Mouse (Mus musculus): ENCODE measurements at regions not wholly inside any gene's neighbourhood (a gene's known extent, or its start where the extent isn't known, plus 50 kb on each side); places are given as distances from the start of the nearest gene placed in this dataset.

DNA sequence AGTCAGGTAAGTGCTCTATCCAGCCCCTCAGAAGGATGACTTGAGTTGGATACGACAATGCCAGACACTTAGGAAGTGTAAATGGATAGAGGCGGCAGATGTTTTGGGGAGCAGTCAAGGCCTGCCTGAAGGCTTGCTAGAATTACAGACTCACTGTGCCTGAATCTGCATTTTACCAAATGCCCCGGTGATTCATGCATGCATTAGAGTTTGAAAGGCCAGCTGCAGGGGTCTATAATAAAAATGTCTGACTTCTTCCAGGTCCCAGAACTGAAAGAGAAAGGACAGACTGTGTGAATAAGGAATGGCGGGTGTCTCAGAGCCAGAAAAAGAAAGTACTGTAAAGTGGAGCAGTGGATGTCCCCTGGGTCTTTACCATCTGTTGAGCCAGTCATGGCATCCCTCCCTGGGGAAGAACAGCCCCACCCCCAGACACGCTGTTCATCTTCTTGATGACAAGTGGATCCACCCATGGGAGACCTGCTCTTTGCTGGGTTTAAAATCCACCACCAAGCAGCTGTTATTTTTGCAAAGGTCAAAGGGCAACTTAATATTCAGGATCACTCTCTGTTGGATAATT lies 140.6 kb upstream of the Stt3b start:
- Histone ChIP-seq H3K36me3 (ENCODE audit: control insufficient read depth, insufficient read depth) (no peaks in the 10 kb centered on the region), H3K79me2 (ENCODE audit: control insufficient read depth, insufficient read depth) (no peaks in the 10 kb centered on the region)

DNA sequence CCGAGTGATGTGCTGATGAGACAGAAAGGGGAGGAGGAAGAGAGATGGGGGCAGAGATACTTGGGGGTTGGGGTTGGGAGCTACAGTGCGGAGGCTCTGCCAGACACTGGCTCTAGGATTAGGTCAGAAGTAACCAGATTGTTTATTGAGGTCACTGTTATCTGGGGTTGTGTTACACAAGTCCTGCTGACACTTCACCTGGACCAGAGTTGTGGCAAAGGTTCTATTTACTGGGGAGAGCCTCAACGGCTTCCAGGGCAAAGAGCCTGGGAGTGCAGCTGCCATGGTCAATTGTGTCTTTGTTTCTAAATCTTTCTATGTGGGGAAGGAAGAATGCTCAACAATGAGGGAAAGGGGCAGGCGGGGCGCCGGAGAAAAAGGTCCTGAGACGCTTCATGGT lies 144.6 kb upstream of the Stt3b start:
- Histone ChIP-seq H3K27me3 (ENCODE audit: control insufficient read depth, insufficient read depth, insufficient read length) (no peaks in the 10 kb centered on the region), H3K4me2 (ENCODE audit: low read depth) (no peak overlapping the region), H3K4me3 (no peak overlapping the region), H3K36me3 (ENCODE audit: control insufficient read depth, insufficient read depth) (no peaks in the 10 kb centered on the region), H3ac (ENCODE audit: control insufficient read depth, insufficient read length) (no peak overlapping the region), H3K79me2 (ENCODE audit: control insufficient read depth, insufficient read depth) (no peaks in the 10 kb centered on the region)
- no peak for TF ChIP-seq E2F4 (IDR thresholded peaks at IDR 0.05; ENCODE audit: insufficient read depth)
- no peak for TF ChIP-seq SRF (IDR thresholded peaks at IDR 0.05; ENCODE audit: control insufficient read depth, insufficient read length, low read depth)
- TF ChIP-seq CEBPB (IDR thresholded peaks at IDR 0.05; ENCODE audit: insufficient read depth, poor library complexity, severe bottlenecking): no peak
- no peak for TF ChIP-seq REST (IDR thresholded peaks at IDR 0.05; ENCODE audit: insufficient read depth, insufficient read length)
- no peak for TF ChIP-seq MAX (IDR thresholded peaks at IDR 0.05; ENCODE audit: low read depth)
- no peak for TF ChIP-seq TCF12 (IDR thresholded peaks at IDR 0.05; ENCODE audit: insufficient read depth, poor library complexity, severe bottlenecking)
- TF ChIP-seq USF1 (IDR thresholded peaks at IDR 0.05; ENCODE audit: low read depth): no peak
- TF ChIP-seq MYOD1 (IDR thresholded peaks at IDR 0.05; ENCODE audit: control insufficient read depth in 1 of 3, insufficient read length in 2 of 3, low read depth in 2 of 3): no peak
- no peak for TF ChIP-seq POLR2AphosphoS2 (IDR thresholded peaks at IDR 0.05; ENCODE audit: insufficient read length, low read depth)
- TF ChIP-seq TCF3 (IDR thresholded peaks at IDR 0.05; ENCODE audit: insufficient read length, low read depth): no peak
- TF ChIP-seq MYOG (IDR thresholded peaks at IDR 0.05; ENCODE audit: control insufficient read depth in 1 of 3, insufficient read depth in 1 of 3, insufficient read length in 2 of 3, low read depth in 2 of 3): no peak
- no peak for TF ChIP-seq POLR2A (IDR thresholded peaks at IDR 0.05; ENCODE audit: insufficient read length, low read depth)

More for the DNA sequence above, 140.6 kb upstream of the Stt3b start:
- H3K4me3 ChIP-seq: no peak overlapping the region
- no peak overlapping the region for H3K4me2 ChIP-seq (ENCODE audit: low read depth)
- no peak overlapping the region for H3ac ChIP-seq (ENCODE audit: control insufficient read depth, insufficient read length)
- TF ChIP-seq MYOD1 (IDR thresholded peaks at IDR 0.05; ENCODE audit: control insufficient read depth in 1 of 3, insufficient read length in 2 of 3, low read depth in 2 of 3): no peak
- TF ChIP-seq POLR2AphosphoS2 (IDR thresholded peaks at IDR 0.05; ENCODE audit: insufficient read length, low read depth): no peak
- no peak for TF ChIP-seq E2F4 (IDR thresholded peaks at IDR 0.05; ENCODE audit: insufficient read depth)
- TF ChIP-seq TCF12 (IDR thresholded peaks at IDR 0.05; ENCODE audit: insufficient read depth, poor library complexity, severe bottlenecking): no peak
- no peak for TF ChIP-seq MYOG (IDR thresholded peaks at IDR 0.05; ENCODE audit: control insufficient read depth in 1 of 3, insufficient read depth in 1 of 3, insufficient read length in 2 of 3, low read depth in 2 of 3)
- TF ChIP-seq REST (IDR thresholded peaks at IDR 0.05; ENCODE audit: insufficient read depth, insufficient read length): no peak
- no peak for TF ChIP-seq MAX (IDR thresholded peaks at IDR 0.05; ENCODE audit: low read depth)
- TF ChIP-seq POLR2A (IDR thresholded peaks at IDR 0.05; ENCODE audit: insufficient read length, low read depth): no peak
- no peak for TF ChIP-seq CEBPB (IDR thresholded peaks at IDR 0.05; ENCODE audit: insufficient read depth, poor library complexity, severe bottlenecking)
- no peak for TF ChIP-seq TCF3 (IDR thresholded peaks at IDR 0.05; ENCODE audit: insufficient read length, low read depth)
- no peak for TF ChIP-seq SRF (IDR thresholded peaks at IDR 0.05; ENCODE audit: control insufficient read depth, insufficient read length, low read depth)
- no peak for TF ChIP-seq USF1 (IDR thresholded peaks at IDR 0.05; ENCODE audit: low read depth)
- no peaks in the 10 kb centered on the region for H3K27me3 ChIP-seq (ENCODE audit: control insufficient read depth, insufficient read depth, insufficient read length)

- Histone ChIP-seq H3K36me3 (ENCODE audit: control insufficient read depth, insufficient read depth) (no peaks in the 10 kb centered on the region), H3K4me3 (no peak overlapping the region), H3ac (ENCODE audit: control insufficient read depth, insufficient read length) (no peak overlapping the region), H3K79me2 (ENCODE audit: control insufficient read depth, insufficient read depth) (no peaks in the 10 kb centered on the region), H3K27me3 (ENCODE audit: control insufficient read depth, insufficient read depth, insufficient read length) (no peaks in the 10 kb centered on the region), H3K4me2 (ENCODE audit: low read depth) (no peak overlapping the region)
- TF ChIP-seq TCF12 (IDR thresholded peaks at IDR 0.05; ENCODE audit: insufficient read depth, poor library complexity, severe bottlenecking) (no peak), USF1 (IDR thresholded peaks at IDR 0.05; ENCODE audit: low read depth) (no peak), POLR2AphosphoS2 (IDR thresholded peaks at IDR 0.05; ENCODE audit: insufficient read length, low read depth) (no peak), MYOG (IDR thresholded peaks at IDR 0.05; ENCODE audit: control insufficient read depth in 1 of 3, insufficient read depth in 1 of 3, insufficient read length in 2 of 3, low read depth in 2 of 3) (no peak), CEBPB (IDR thresholded peaks at IDR 0.05; ENCODE audit: insufficient read depth, poor library complexity, severe bottlenecking) (no peak), MYOD1 (IDR thresholded peaks at IDR 0.05; ENCODE audit: control insufficient read depth in 1 of 3, insufficient read length in 2 of 3, low read depth in 2 of 3) (no peak), MAX (IDR thresholded peaks at IDR 0.05; ENCODE audit: low read depth) (no peak), POLR2A (IDR thresholded peaks at IDR 0.05; ENCODE audit: insufficient read length, low read depth) (no peak), E2F4 (IDR thresholded peaks at IDR 0.05; ENCODE audit: insufficient read depth) (no peak), TCF3 (IDR thresholded peaks at IDR 0.05; ENCODE audit: insufficient read length, low read depth) (no peak)
Measured at GRCm38 (mm10) chr9:115456121-115456520, 145.9 kb upstream of the Stt3b start.

DNA sequence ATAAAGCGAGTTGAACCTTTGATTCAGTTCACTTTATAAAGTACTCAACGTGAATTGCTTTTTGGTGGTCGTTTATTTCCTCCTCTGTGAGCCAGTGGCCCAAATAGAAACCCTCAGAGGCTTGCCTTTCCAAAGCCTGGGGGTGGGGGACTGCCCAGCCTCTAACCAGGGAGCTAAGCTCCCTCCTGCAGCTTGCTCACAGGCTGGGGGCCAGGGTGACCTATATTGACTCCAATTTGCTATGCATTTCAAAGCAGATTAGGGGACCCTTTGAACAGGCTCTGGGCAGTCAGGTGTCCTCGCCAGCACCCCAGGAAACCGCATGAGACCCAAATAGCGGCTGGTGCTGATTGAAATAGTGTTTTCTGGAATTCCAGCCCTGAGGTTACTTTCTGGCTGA lies 146.4 kb upstream of the Stt3b start:
- Histone ChIP-seq H3K36me3 (ENCODE audit: control insufficient read depth, insufficient read depth) (no peaks in the 10 kb centered on the region), H3ac (ENCODE audit: control insufficient read depth, insufficient read length) (no peak overlapping the region), H3K79me2 (ENCODE audit: control insufficient read depth, insufficient read depth) (no peaks in the 10 kb centered on the region), H3K4me3 (no peak overlapping the region), H3K4me2 (ENCODE audit: low read depth) (no peak overlapping the region), H3K27me3 (ENCODE audit: control insufficient read depth, insufficient read depth, insufficient read length) (no peaks in the 10 kb centered on the region)
- TF ChIP-seq TCF12 (IDR thresholded peaks at IDR 0.05; ENCODE audit: insufficient read depth, poor library complexity, severe bottlenecking) (no peak), MAX (IDR thresholded peaks at IDR 0.05; ENCODE audit: low read depth) (no peak), TCF3 (IDR thresholded peaks at IDR 0.05; ENCODE audit: insufficient read length, low read depth) (no peak), MYOD1 (IDR thresholded peaks at IDR 0.05; ENCODE audit: control insufficient read depth in 1 of 3, insufficient read length in 2 of 3, low read depth in 2 of 3) (no peak), USF1 (IDR thresholded peaks at IDR 0.05; ENCODE audit: low read depth) (no peak)

Data from myocyte (in vitro differentiated cells).